In genomic region chr14:61020968-61021367, GRCm38 (mm10) we compare ENCODE assay signal across 16 mouse cellular contexts. TPM values are rescaled to one million over a fixed set of nuclear protein-coding genes. Genes with fewer than 3 reads are reported as not detected.
"Had no signal": no experiment of that assay in that cellular context is flagged by ENCODE, and none has a peak within 500 bp of the region (broad histone marks: within the 10 kb centered on the region; RNA-seq: fewer than 3 reads in every experiment).

No protein-coding gene starts in this region.

- DNase-seq: cerebellum, postnatal 14 days; cerebellum, postnatal 25 days; cerebellum, postnatal 36 days; embryo, embryonic 11 days; forebrain, postnatal 0 days; gastrocnemius, adult 2 months; gastrocnemius, postnatal 10 days; gastrocnemius, postnatal 14 days; gastrocnemius, postnatal 25 days; gastrocnemius, postnatal 36 days; heart, adult 11 months; heart, adult 18-20 months; heart, adult 2 months had no signal

RNA-seq across cellular contexts. Expression of gene Tnfrsf19, which starts 25.3 kb away (rescaled TPM):
- total RNA-seq: common myeloid progenitor, adult 5-6 weeks; granulocyte monocyte progenitor cell, adult 5-6 weeks had no signal
- polyA plus RNA-seq: erythroblast, embryonic 14.5 days had no signal
